Mouse (Mus musculus) retina, postnatal 7 days (tissue): ENCODE measurements at regions not wholly inside any gene's neighbourhood (a gene's known extent, or its start where the extent isn't known, plus 50 kb on each side); places are given as distances from the start of the nearest gene placed in this dataset.
A peak's percentile ranks its signal among the peaks of the same experiment; 100 is the strongest.

ENCODE experiments used
- DNase-seq: peaks from one replicate; pipeline ENCODE4 v3.0.0-alpha.2; 2012; ENCODE audit warnings: low read depth, low spot score

DNA sequence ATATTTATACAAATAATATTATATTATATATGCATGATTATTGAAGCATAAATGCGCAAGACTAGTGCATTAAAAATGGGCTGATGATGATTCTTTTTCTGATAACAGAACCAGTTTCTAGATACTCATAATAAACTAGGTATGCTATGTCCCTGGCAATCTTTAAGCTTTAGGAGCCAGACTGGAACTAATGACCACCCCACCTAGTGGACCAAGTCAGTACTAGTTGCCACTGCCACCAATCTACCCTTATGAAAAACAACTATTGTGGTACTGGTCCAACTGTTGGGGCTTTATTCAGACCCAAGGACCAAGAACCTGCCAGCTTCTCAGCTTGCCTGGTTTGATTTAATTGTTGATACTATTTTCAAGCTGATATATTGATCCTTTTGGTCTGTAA, 722.8 kb downstream of the Dach1 start:
- no peak for DNase-seq

DNA sequence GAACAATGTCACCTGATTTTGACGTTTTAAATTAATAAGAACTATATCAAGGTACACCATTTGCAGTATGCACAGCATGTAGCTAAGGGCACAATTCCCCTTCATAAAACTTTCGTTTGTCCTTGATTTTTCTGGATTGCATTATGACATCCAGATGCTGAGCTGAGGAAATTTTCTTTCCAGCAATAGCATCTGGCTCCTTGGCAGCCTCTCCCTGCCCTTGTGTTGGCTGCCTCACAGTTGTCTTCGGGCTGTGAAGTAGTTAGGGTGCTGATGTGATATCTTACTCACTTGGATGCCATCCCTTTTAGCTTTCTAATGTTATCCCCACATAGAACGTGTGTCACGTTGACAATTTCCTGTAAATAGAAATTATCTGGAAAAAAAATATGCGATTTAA, 729.2 kb downstream of the Dach1 start:
- DNase-seq = no peak

DNA sequence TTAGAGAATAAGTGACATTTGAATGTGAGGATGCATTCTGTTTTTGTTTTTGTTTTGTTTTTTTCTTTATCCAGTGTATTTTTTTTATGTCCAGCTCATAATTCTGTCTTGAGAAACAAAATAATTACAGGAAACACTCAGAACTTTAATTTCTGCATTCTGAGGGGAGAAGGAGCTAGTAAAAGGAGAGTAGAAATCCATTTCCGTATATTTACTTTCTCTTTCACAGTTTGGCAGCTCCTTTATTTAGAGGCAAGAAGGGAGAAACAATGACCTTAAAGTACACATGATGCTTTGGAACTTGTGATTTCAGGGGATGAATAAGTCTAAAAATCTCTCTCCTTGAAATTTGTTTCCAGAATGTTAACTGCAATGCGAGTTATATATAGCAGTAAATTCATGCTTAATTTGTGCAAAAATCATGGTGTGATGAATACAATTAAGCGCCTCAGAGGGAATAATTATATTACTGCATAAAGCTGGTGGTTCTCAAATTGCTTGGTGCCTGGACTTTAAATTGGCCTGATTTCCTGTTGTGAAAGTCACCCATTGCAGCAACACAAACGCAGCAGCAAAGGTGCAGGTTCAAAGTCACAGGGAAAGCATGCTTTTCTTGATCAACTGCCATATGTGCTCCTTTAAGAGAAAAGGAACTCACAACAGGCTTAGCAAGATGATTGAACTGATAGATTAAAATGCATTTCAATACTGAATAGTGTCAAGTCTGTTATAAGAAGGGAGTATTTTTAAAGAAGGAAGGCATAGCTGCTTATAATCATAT, 733.9 kb downstream of the Dach1 start:
- DNase-seq = no peak

DNA sequence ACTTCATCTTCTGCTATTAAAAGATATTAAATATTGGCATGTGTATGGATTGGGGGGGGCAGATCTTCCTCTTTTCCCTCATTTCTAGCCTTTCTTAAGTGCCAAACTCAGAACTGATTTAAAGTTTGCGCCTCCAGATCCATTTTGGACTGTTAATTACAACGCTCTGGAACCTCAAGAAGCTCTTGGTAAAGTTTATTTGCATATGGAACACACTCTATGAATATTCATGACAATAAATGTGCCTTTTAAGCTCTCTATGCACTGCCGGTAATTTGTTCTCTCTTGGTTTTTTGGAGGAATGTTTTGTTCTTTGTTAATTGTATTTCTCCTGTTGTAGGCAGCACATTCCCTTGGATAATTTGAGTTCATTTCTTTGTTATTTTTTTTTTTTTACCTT, 738.3 kb downstream of the Dach1 start:
- no peak for DNase-seq

DNA sequence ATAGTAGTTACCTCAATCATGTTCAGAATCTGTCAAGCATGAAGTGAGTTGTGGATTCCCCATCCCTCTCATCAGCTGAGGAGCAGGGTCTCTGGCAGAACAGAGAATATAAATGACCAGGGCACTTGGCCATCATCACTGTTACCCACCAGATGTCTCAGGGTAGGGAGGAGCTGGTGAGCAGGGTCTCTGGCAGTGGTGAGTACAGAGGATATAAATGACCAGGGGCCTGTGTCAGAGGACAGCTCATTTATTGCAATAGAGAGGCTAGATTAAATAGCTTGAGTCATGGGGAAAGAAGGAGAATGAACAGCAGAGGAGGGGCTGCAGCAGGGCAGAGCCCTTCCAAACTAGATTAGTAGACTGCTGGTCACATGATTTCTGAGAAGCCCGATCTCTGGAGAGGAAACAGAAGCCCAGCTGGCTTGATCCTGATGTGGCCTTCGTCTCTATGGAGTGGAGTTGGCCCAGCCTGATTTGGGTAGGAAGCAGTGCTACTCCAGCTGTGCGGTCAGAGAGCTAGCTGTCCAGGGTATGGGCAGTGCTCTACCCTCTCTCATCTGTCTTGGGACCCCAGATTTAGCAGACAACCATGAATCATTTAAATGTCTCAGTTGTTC, 766.3 kb downstream of the Dach1 start:
- no peak for DNase-seq

DNA sequence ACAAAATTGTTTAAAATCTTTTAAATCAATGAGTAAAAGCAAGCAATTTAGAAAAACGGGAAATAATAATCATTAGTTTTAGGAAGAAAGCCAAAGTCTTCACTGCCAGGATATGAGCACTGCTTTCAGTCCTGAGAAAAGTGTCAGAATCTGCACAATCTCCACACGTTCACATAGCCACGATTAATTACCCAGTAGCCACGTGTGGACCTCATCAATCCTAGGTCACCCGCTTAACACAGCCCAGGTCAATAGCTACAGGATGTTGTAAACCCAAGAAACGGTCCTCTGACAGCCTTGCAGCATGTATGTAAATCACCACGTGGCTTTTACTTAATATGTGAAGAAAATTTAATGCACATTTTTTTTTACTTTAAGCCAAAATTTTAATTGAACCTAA, 773.2 kb downstream of the Dach1 start:
- no peak for DNase-seq

DNA sequence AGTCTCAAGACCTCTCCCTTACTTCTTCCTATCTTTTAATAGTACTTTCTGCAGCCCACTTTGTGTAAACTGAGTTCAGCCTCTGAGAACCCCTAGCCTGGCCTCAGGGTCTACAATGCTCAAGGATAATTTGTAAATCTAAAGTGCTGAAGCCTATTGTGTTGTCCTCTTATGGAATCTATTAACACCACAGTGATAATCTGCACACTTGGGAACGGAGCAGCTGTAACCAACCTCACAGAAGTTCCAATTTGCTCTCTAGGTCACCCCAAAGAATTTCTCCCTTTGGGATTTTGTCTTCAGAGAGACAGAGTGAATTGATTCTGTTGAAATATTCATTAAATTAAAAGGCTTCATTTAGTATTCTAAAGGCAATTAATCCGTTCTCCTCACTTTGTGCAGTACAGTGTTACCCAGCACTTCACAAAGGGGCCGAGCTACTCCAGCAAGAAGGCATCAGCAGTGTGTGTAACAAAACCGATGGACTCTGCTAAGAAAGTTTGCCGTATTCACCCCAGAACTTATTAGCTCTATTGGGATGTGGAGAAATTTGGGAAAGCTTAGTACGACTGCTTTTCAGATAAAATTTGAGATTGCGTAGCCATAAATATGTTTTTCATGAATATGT, 773.7 kb downstream of the Dach1 start:
- no peak for DNase-seq

DNA sequence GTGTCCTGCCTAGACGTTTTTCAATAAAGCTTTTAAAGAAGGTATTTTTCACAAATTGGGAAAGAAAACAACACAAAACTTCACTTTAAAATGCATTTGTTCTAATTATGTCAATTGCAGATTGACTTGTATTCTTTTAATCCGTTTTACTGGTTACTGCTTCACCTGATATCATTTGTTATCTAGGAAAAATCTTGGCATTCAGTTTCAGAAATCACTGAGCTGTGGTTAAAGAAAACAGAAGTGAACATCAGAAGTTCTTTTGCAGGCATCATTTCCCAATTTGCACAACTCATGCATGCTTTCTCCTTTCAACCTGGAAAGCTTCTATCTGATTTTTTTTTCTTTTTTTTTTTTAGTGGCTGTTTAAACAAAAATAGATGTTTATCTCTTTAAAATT, 780.6 kb downstream of the Dach1 start:
- DNase-seq = no peak

DNA sequence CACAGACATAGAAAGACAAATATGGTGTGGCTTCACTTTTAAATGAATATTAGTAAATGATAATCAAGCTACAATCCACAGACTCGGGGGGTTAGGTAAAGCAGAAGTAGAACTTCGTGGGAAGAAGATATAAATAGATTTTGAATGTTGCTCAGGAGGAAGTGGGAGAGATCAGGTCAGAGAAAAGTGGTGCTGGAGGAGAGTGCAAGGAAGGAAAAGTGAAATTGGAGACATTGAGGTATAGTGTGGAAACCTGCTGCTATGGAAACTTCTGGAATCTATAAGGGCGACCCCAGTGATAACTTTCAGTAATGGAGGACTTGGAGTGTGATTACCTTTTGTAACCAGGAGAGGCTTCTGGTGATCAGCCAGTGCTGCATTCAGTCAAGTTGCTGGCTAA, 789.4 kb downstream of the Dach1 start:
- no peak for DNase-seq

DNA sequence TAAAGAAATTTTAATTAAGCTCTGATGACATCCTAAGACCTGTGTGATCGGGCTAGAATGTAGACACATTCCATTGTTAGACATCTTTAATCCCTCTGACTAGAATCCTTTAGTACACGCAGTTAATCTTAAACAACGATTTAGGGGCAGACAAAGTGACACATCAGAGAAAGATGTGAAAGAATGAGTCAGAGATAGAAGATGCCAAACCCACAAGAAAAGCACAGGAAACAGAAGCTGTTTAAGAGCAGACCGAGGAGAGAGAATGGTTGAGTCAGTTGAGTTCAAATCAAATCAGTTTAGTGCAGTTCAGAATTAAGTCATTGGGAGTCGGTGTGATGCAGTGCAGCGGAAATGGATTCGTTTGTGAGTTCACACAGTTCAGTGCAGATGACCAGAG, 812.6 kb downstream of the Dach1 start:
- DNase-seq = no peak

DNA sequence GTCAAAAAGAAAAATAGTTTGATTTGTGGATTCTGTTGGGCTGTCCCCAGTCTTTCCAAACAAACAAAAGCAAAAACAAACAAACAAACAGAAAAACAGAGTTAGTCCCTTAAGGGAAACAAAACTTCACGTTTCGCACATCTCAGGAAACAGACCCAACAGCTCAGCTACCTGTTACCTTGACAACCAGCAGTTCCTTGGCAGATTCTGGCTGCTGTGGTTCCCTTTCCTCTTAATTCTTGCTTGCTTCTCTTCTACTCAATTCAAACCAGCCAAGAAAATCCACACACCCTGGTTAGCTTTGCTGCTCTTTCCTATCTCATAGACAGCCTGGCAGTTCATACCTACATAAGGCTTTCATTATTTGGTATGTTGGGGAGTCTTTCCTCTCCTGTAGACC, 821.6 kb downstream of the Dach1 start:
- DNase-seq = no peak

DNA sequence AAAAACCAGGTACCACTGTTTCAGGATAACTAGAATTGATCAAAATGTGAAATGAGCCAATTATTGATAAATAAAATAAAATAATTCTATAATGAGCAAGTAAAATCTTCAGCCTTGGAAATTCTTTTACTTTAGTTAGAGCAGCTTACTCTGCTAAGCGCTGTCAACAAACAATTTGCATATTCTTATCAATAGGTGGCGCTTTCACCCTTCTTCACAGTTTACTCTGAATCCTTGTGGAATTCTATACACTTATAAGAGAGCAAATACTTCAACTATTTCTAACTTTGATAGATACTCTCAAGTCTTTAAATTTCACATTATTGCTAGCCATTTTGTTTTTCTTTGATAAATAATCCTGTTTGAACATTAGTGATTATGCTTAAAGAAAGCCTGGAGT, 812.5 kb upstream of the Klhl1 start:
- peak; percentile 19 for DNase-seq

DNA sequence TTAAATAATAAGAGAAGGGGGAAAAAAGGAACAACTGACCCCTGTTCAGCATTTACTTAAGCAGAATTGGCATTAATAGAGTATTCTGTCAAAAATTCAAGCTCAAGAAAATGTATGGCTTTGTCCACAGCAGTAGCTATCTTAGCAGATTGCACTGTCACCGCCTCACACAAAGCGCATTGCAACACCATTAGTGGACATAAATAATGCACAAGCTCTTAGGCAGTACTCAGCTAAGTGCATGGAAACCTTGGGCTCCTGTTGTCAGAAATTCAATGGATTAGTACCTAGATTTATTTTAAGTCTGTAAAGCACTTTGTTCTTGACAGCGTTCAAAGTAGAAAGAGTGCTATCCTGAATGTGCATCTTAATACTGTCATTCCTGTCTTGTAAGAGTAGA, 811.1 kb upstream of the Klhl1 start:
- no peak for DNase-seq

DNA sequence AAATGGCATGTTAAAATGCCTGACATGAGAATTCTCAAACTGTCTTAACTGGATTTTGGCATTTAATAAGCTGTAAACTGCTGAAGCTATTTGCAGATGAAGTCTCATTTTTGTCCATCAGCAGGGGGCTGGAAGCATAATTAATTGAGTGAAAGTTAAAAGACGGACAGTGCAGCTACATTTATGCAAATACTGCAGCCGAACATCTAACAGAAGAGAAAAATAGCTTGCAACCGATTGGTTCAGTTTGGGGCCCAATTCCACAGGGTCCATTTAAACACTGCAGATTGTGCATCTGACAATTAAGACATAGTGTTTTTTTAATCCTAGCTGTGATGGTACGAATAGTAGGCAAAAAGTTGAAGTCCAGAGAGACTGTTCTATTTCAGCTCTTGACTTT, 774.2 kb upstream of the Klhl1 start:
- no peak for DNase-seq

DNA sequence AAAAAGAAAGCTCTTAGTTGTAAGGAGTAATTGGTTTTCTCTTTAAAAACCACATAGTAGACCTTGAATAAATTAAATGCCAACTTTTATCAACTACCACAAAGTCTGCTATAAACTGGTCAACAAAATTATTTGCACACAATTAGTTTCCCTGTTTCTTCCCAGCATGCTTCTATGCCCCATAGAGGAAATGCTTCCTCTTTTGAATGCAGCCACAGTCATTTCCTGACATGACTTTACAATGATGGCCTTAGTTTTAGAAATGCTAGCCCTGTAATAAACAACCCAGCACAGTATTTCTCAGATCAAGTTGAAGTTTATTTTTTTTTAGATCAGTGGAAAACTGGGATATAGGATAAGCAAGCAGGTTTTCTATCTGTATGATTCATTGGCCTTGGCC, 768.5 kb upstream of the Klhl1 start:
- no peak for DNase-seq

DNA sequence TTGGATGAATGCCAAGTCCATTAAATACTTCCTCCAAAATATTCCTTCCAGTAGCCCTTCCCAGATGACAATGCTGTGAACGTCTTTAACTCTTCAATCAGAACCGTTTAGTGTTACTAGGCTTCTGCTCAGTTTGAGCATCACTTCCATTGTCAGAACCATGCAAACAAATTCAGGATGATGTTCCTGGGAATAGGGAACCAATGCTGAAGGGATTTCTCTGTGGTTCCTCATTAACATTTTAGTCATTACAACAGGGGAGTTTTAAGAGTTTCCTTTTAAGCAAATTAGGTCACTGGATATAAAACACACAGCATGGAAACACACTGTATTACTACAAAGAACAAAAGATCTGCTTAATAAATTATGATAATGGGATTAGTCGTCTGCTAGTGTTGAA, 739.6 kb upstream of the Klhl1 start:
- DNase-seq = no peak
